Mouse (Mus musculus) limb, embryonic 15.5 days (tissue): Measurements from ENCODE around the gene Dazap2. TPM values are rescaled to one million over a fixed set of nuclear protein-coding genes. Genes with fewer than 3 reads are reported as not detected.
A peak's percentile ranks its signal among the peaks of the same experiment; 100 is the strongest.
"Not testable (repeated sequence)": the region's sequence is repeated elsewhere in the genome, so short reads cannot be mapped to it uniquely, and the experiment has no call there.

Source experiments
- ATAC-seq: fragments of 200-750 bp; cut with Nextera tagmentation; 2 replicates; pipeline ENCODE4 v1.8.0; 2017; ENCODE audit warnings: low read depth, moderate TSS enrichment; ENCODE audit not compliant: insufficient number of reproducible peaks, low FRiP score, low TSS enrichment
- H3K27ac ChIP-seq: fragments of 300-500 bp; sonication (generic); 2 replicates; pipeline ENCODE4 v1.5.1; 2015; ENCODE audit warnings: moderate library complexity, mild to moderate bottlenecking, inconsistent platforms
- H3K27me3 ChIP-seq: fragments of 300-500 bp; sonication (generic); 2 replicates; pipeline ENCODE4 v1.6.1; 2015; ENCODE audit warnings: inconsistent platforms
- H3K36me3 ChIP-seq: fragments of 300-500 bp; sonication (generic); 2 replicates; pipeline ENCODE4 v1.6.1; 2015; ENCODE audit warnings: inconsistent platforms
- H3K4me1 ChIP-seq: fragments of 300-500 bp; sonication (generic); 2 replicates; pipeline ENCODE4 v1.6.1; 2015; ENCODE audit warnings: inconsistent platforms
- H3K4me2 ChIP-seq: fragments of 300-500 bp; sonication (generic); 2 replicates; pipeline ENCODE4 v1.6.1; 2015; ENCODE audit warnings: mild to moderate bottlenecking, inconsistent platforms
- H3K4me3 ChIP-seq: fragments of 300-500 bp; sonication (generic); 2 replicates; pipeline ENCODE4 v1.5.1; 2015; ENCODE audit warnings: mild to moderate bottlenecking, inconsistent platforms
- H3K9ac ChIP-seq: fragments of 300-500 bp; sonication (generic); 2 replicates; pipeline ENCODE4 v1.6.1; 2015; ENCODE audit warnings: inconsistent platforms
- H3K9me3 ChIP-seq: fragments of 300-500 bp; sonication (generic); 2 replicates; pipeline ENCODE4 v1.6.1; 2016; ENCODE audit warnings: inconsistent platforms
- WGBS: fragments of 180-500 bp; shearing (Covaris S2); methylation state at CpG from one replicate; pipeline ENCODE4 v1.1.7; 2015; 5-methylcytosine and 5-hydroxymethylcytosine counted together
- polyA plus RNA-seq: library from polyadenylated mRNA; unstranded; fragments of >200 nt; fragmentation: Nextera tagmentation; extraction: Ambion mirVana; gene quantifications from 2 replicates; pipeline ENCODE4 v1.2.1, GENCODE M21; 2015

Gene Dazap2
- polyA plus RNA-seq, 1 experiment from 2014 or later: 166 TPM

DNA sequence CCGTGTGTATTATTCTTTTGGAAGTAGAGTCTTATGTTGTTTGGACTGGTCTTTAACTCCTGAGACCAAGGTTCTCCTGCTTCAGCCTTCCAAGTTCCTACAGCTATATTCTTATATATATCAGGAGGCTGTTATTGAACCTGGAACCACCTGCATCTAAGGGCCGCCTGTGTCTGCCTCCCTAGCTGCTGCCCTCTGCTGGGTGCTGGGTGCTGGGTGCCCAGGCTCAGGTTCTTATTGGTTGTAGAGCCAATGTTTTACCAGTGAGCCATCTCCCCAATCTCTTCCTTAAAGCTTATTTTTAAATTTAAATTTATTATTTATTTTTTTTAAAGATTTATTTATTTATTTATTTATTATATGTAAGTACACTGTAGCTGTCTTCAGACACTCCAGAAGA, 2.7 kb upstream of the Dazap2 start:
- H3K4me2 ChIP-seq: no peak overlapping the region
- no peak for ATAC-seq
- H3K36me3 ChIP-seq: no peaks in the 10 kb centered on the region
- H3K27me3 ChIP-seq: 0 out of 2 replicates have a peak, but pooled peaks cover 4% of the 10 kb centered on the region
- 78% methylated on average over 2 of the region's 2 CpGs for WGBS
- H3K27ac ChIP-seq: no peak overlapping the region
- H3K4me3 ChIP-seq: no peak overlapping the region
- H3K4me1 ChIP-seq: peaks cover 21% of the 10 kb centered on the region
- no peak overlapping the region for H3K9ac ChIP-seq
- H3K9me3 ChIP-seq: no peaks in the 10 kb centered on the region

DNA sequence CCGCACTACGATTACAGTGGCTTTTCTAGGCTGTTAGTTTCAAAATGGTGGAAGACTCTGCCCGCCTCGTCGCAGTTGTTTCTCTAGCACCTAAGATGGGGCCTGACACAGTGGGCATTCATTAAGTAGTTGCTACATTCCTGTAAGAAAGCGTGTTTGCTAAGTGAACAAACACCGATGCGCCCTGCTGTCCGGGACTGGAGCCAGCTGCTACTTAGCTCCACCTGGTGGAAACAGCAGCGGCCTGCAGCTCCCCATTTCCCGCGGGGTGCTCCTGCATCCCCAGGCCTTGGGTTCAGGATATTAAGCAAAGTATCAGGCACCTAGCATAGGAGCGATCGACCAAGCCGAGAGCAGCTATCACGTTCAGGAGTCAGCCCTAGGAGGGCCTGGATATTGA, 1.6 kb upstream of the Dazap2 start:
- Histone ChIP-seq H3K4me1 (peaks cover 21% of the 10 kb centered on the region), H3K36me3 (peaks cover 12% of the 10 kb centered on the region), H3K27ac (no peak overlapping the region), H3K27me3 (0 out of 2 replicates have a peak, but pooled peaks cover 4% of the 10 kb centered on the region), H3K9me3 (no peaks in the 10 kb centered on the region), H3K4me2 (peak overlapping the region; percentile 35), H3K4me3 (peak overlapping the region; percentile 27), H3K9ac (no peak overlapping the region)
- no peak for ATAC-seq
- WGBS: 10% methylated on average over 16 of the region's 16 CpGs

DNA sequence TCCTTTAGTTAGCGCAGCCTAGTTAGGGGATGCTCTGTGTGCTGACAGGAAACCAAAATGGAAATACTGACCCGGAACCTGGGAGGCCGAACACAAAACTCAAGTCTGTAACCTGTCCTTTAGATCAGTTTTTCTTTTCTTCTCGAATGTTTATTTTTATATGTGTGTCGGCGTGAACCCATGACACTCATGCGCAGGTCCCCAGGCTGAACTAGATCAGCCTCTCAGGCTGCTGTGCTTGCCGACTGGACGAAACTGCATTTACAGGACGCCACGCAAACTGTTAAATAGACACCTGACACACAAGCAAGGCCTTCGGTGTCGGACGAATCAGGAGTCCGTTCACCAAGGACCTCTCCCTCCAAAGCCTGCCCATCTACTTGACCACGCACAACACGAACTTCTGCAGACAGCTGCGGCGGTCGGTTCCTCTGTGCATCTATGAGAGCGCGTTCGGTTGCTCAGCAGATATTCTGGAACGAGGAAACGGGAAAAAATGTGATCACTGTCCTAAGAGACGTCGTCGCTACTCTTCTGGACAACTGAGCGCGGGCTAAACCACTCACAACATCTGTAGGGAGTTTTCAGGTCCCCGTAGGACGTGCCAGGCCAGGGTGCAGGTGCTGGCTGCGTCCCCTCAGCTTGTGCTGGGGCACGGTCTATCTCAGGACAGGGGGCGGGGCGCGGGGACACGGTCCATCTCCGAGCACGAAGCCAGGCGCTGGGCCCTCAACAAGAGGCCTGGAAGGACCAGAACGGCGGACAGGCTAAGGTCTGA, 742 bp upstream of the Dazap2 start:
- Histone ChIP-seq H3K9ac (peak overlapping the region; percentile 33), H3K4me2 (peak overlapping the region; percentile 86), H3K27ac (peak overlapping the region; percentile 75), H3K9me3 (no peaks in the 10 kb centered on the region), H3K4me3 (peak overlapping the region; percentile 97), H3K36me3 (peaks cover 20% of the 10 kb centered on the region), H3K4me1 (peaks cover 21% of the 10 kb centered on the region), H3K27me3 (0 out of 2 replicates have a peak, but pooled peaks cover 4% of the 10 kb centered on the region)
- ATAC-seq: no peak; the same call in 1 of the 2 replicates
- WGBS: 11% methylated on average over 43 of the region's 43 CpGs

DNA sequence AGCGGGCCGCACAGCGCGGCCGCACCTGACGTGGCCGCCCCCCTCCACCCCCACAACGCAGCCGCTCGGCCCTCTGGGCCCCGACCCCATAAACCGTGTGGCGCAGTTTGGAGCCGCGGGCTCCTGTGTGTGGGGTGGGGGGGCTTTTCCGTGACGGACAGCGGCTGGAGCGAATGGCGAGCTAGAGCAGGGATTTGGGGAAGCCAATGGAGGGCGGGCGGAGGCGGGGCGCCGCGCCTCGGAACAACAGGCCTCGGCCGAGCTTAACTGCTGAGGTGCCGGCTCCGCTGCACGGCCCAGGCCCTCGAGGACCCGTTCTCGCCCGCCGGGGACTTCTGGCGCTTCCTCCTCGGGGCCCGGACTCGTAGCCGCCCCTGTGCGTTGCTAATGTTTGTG, 674 bp downstream of the Dazap2 start:
- H3K4me2 ChIP-seq: peak overlapping the region; percentile 52
- H3K27ac ChIP-seq: peak overlapping the region; percentile 99
- H3K4me1 ChIP-seq: peaks cover 21% of the 10 kb centered on the region
- H3K9me3 ChIP-seq: no peaks in the 10 kb centered on the region
- WGBS: under 1% methylated on average over 43 of the region's 43 CpGs
- peak; percentile 80 for ATAC-seq
- peak overlapping the region; percentile 91 for H3K9ac ChIP-seq
- peak overlapping the region; percentile 97 for H3K4me3 ChIP-seq
- no peaks in the 10 kb centered on the region for H3K27me3 ChIP-seq
- H3K36me3 ChIP-seq: peaks cover 29% of the 10 kb centered on the region

DNA sequence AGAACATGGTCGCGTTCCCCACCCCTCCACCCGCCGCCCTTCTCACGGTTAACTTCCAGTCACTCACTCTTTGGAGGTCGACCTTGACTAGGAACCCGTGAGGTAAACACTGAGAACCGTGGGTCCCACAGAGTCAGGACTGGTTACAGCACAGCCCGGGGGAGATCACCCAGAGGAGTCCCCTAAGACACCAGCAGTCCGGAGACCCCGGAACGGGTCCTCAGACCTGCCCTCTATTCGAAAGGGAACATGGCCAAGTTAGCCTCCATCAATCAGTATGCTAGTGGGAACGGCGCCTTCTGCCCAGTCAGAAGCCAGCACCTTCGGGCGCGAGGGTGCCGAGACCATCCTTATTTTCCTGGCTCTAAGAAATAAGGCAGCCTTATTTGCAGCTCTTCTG, 1.1 kb downstream of the Dazap2 start:
- Histone ChIP-seq H3K36me3 (peaks cover 31% of the 10 kb centered on the region), H3K9me3 (no peaks in the 10 kb centered on the region), H3K27me3 (no peaks in the 10 kb centered on the region), H3K4me2 (peak overlapping the region; percentile 52), H3K27ac (peak overlapping the region; percentile 99), H3K9ac (peak overlapping the region; percentile 91), H3K4me1 (peaks cover 21% of the 10 kb centered on the region), H3K4me3 (peak overlapping the region; percentile 97)
- ATAC-seq: no peak
- under 1% methylated on average over 19 of the region's 19 CpGs for WGBS

DNA sequence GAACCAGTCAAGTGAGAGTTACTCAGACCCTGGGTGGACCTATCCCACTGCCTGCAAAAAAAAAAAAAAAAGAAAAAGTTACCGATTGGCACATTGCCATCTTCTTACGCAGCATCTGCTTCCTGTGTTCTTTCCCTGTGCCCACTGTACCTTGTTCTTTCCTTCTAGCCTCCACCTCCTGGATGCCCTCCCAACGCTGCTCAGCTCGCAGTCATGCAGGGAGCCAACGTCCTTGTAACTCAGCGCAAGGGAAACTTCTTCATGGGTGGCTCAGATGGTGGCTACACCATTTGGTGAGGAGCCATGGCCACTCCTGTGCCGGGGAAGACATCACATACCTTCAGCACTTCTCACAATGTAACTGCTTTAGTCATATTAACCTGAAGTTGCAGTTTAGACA, 4.1 kb downstream of the Dazap2 start:
- H3K36me3 ChIP-seq: peaks cover 31% of the 10 kb centered on the region
- no peak overlapping the region for H3K9ac ChIP-seq
- no peaks in the 10 kb centered on the region for H3K27me3 ChIP-seq
- no peak for ATAC-seq
- H3K27ac ChIP-seq: no peak overlapping the region
- 83% methylated on average over 7 of the region's 7 CpGs for WGBS
- H3K4me1 ChIP-seq: peaks cover 12% of the 10 kb centered on the region
- no peak overlapping the region for H3K4me3 ChIP-seq
- no peaks in the 10 kb centered on the region for H3K9me3 ChIP-seq
- H3K4me2 ChIP-seq: no peak overlapping the region

DNA sequence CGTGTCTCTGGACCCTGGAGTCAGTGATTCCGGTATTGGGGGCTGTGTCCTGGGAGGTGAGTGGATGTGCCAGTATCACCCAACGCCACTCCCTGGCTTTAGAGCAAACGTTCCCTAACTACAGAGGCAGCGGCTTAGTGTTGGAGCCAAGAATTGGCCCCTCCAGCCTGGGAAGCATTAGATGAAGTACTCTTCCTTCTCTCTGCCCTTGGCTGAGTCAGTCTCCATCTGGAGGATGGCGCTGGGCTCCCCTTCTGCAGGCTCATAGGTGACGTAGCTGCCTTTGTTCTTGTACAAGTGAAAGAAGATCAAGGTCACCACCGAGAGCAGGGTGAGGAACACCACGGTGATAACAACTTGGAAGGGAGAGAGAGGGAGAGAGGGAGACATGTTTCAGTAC, 6.5 kb downstream of the Dazap2 start:
- 74% methylated on average over 9 of the region's 9 CpGs for WGBS
- H3K4me1 ChIP-seq, H3K27me3 ChIP-seq, H3K4me3 ChIP-seq, H3K27ac ChIP-seq, H3K4me2 ChIP-seq, H3K9me3 ChIP-seq, H3K9ac ChIP-seq, ATAC-seq: not testable (repeated sequence)
- peaks cover 31% of the 10 kb centered on the region for H3K36me3 ChIP-seq

DNA sequence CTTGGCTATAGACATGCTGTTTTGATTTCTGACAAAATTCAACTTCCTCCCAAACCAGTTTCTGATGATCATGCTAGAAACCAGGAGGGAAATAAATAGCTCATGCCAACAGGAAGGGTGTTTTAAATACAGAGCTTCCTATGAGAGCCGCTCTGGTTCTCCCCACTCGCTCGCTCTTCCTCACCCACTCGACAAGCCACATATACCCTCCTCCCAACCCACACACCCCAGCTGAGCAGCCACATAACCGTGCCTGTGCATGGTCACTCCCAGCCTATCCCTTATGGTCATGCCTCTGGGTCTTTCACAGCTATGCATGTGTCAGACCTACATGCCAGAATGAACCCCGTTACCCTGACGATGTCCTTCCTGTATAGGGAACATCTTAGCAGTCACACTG, 7.0 kb downstream of the Dazap2 start:
- peaks cover 31% of the 10 kb centered on the region for H3K36me3 ChIP-seq
- no peak for ATAC-seq
- H3K9me3 ChIP-seq: no peaks in the 10 kb centered on the region
- H3K4me1 ChIP-seq: no peaks in the 10 kb centered on the region
- 77% methylated on average over 7 of the region's 7 CpGs for WGBS
- H3K9ac ChIP-seq: no peak overlapping the region
- H3K27me3 ChIP-seq: no peaks in the 10 kb centered on the region
- H3K27ac ChIP-seq: no peak overlapping the region
- no peak overlapping the region for H3K4me3 ChIP-seq
- no peak overlapping the region for H3K4me2 ChIP-seq

DNA sequence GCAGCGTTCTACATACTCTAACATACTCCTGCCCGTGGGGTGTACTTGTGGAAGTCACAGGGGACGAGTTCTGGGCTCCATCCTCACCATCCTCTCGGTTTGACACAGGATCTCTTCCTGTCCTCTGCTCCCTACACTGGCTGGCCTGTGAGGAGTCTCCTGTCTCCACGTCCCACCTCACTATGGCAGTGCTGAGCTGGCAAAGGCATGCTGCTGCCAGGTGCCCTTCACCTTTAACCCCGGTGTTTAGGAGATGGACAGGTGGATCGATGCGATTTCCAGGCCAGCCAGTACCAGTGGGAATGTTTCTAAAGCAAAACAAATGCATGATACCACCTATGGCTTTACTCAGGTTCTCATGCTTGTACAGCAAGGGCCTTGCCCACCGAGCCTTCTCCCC, 8.6 kb downstream of the Dazap2 start:
- Histone ChIP-seq H3K27ac (no peak overlapping the region), H3K27me3 (no peaks in the 10 kb centered on the region), H3K9ac (no peak overlapping the region), H3K4me1 (peaks cover 11% of the 10 kb centered on the region), H3K9me3 (no peaks in the 10 kb centered on the region), H3K36me3 (peaks cover 18% of the 10 kb centered on the region), H3K4me3 (no peak overlapping the region), H3K4me2 (no peak overlapping the region)
- WGBS: 88% methylated on average over 9 of the region's 9 CpGs
- no peak for ATAC-seq

DNA sequence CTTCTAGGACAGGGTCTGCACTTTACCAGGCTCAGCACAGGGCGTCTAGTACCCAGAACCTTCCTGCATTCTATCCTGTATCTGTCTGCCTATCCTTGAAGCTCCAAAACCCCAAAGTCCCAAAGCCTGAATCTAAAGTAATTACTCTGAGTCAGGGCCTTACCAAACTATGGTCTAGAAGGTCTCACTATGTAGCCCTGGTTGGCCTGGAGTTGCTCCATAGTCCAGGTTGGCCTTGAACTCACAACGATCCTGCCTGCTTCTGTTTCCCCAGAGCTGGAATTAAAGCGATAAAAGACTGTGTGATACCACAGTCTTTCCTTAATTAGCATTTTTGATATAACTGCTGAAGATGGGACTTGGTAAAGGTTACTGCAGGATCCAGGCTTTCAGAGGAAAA, 9.3 kb downstream of the Dazap2 start:
- Histone ChIP-seq H3K36me3 (peaks cover 11% of the 10 kb centered on the region), H3K9ac (no peak overlapping the region)
- WGBS: 91% methylated on average over 3 of the region's 3 CpGs

DNA sequence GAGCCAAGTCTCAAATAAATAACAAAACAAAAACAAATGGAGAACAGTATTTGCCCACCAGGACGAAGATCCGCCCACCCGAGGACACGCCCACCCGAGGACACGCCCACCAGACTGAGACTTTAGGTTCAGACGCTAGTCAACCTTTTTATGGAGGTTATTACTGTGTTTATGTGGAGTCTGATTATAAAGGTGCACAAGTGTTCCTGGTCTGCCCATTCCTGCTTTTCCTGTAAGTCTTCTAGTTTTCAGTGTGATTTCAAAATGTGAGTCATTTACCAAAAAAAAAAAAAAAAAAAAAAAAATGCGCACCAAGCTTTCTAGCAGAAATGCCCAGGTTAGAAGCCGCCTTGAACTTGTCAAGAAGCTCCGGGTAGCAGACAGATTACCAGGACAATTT, 12.1 kb downstream of the Dazap2 start:
- no peaks in the 10 kb centered on the region for H3K9me3 ChIP-seq
- peak overlapping the region; percentile 78; the same call in 1 of the 2 replicates for H3K27ac ChIP-seq
- 14% methylated on average over 10 of the region's 10 CpGs for WGBS
- H3K4me1 ChIP-seq: peaks cover 11% of the 10 kb centered on the region
- no peak overlapping the region for H3K9ac ChIP-seq
- H3K27me3 ChIP-seq: no peaks in the 10 kb centered on the region
- H3K36me3 ChIP-seq: no peaks in the 10 kb centered on the region
- ATAC-seq: no peak
- no peak overlapping the region for H3K4me2 ChIP-seq
- H3K4me3 ChIP-seq: no peak overlapping the region

More for the DNA sequence above, 9.3 kb downstream of the Dazap2 start:
- Histone ChIP-seq H3K4me3 (no peak overlapping the region), H3K27ac (no peak overlapping the region), H3K9me3 (no peaks in the 10 kb centered on the region), H3K4me2 (no peak overlapping the region), H3K4me1 (peaks cover 11% of the 10 kb centered on the region), H3K27me3 (no peaks in the 10 kb centered on the region)
- ATAC-seq: no peak

DNA sequence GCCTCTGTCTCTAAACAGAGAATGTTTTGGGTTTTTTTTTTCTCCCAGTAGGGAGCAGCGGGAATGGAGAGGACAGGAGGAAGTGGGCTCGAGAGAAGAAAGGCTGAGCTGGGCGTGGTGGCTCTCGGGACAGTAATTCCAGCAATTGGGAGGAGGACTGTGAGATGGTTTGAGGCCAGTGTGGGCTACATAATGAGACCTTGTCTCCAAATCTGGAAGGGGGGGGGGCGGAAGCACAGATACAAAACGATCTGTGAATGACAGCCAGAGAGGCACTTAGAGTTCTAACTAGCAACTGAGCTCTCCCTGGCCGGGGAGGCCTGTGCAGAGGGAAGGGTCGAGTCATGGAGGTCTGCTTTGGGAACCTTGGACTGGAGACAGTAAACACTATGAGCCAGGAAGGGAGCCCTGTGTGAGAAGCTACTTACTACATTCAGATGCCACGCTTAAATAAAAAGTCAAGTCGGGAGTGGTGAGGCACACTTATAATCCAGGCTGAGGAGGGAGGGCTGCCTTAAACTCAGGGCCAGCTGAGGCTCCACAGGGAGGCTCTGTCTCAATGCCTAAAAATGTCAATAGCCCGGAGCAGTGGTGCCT, 12.7 kb downstream of the Dazap2 start:
- Histone ChIP-seq H3K27ac (peak overlapping the region; percentile 78), H3K4me3 (no peak overlapping the region), H3K27me3 (no peaks in the 10 kb centered on the region), H3K9ac (no peak overlapping the region), H3K4me1 (peaks cover 11% of the 10 kb centered on the region), H3K36me3 (no peaks in the 10 kb centered on the region), H3K4me2 (no peak overlapping the region), H3K9me3 (no peaks in the 10 kb centered on the region)
- ATAC-seq: no peak
- WGBS: 6% methylated on average over 11 of the region's 11 CpGs
